Mouse (Mus musculus) subcutaneous adipose tissue, adult 2 months (tissue): Measurements from ENCODE around the gene Gdpd1. TPM values are rescaled to one million over a fixed set of nuclear protein-coding genes. Genes with fewer than 3 reads are reported as not detected.

Experiments
- polyA plus RNA-seq: library from polyadenylated mRNA; depleted of rRNA; stranded (reverse); fragments of >200 nt; gene quantifications from 2 replicates; pipeline ENCODE4 v1.2.3, GENCODE M21; 2012; ENCODE audit warnings: low replicate concordance; rRNA removed

Gene Gdpd1
- 1.0 and 5.0 TPM in 2 replicates for polyA plus RNA-seq

GRCm38 (mm10) chr11:87073866-87074440 lies at the start of gene Gdpd1:
Gene Gdpd1 (minus strand): TSS chr11:87074062.

GRCm38 (mm10) chr11:87108755-87109518 lies 35.1 kb upstream of the Gdpd1 start, which contains the start of gene Ska2:
Gene Ska2 (plus strand): TSS chr11:87109234.

GRCm38 (mm10) chr11:87108409-87108754 lies 34.5 kb upstream of the Gdpd1 start, which contains the start of gene Prr11:
Gene Prr11 (minus strand): TSS chr11:87108708.

GRCm38 (mm10) chr11:87086290-87086984 lies 12.6 kb upstream of the Gdpd1 start, which contains the start of gene Smg8:
Gene Smg8 (minus strand): TSS chr11:87086774.

GRCm38 (mm10) chr11:86993041-86994037 lies 80.5 kb downstream of the Gdpd1 start, which contains the start of gene Ypel2:
Gene Ypel2 (minus strand): TSS chr11:86993707.

Other genes with a start within 250 kb of the Gdpd1 start
- 12.5 and 14.9 TPM in 2 replicates for gene Ypel2, start 80.4 kb downstream of the Gdpd1 start, polyA plus RNA-seq
- gene Smg8, start 12.7 kb upstream of the Gdpd1 start, polyA plus RNA-seq = 7.0 and 11.9 TPM in 2 replicates
- 0.39 and 1.8 TPM in 2 replicates for gene Prr11, start 34.6 kb upstream of the Gdpd1 start, polyA plus RNA-seq
- gene Ska2, start 35.2 kb upstream of the Gdpd1 start, polyA plus RNA-seq = 3.1 and 5.0 TPM in 2 replicates
- gene Trim37, start 53.0 kb upstream of the Gdpd1 start, polyA plus RNA-seq = 3.7 and 6.0 TPM in 2 replicates